Mouse (Mus musculus): ENCODE results near the gene Tesmin.

Tesmin gene

GRCm38 (mm10) chr19:3449248-3449647, 60.6 kb downstream of the Tesmin start:
- no peak for DNase-seq

- no peak for DNase-seq
These were observed 62.1 kb downstream of the Tesmin start for GRCm38 (mm10) chr19:3450714-3451113.

GRCm38 (mm10) chr19:3451170-3451569, 62.5 kb downstream of the Tesmin start:
- DNase-seq, result peak; percentile 46 to 65

- DNase-seq, result no peak
These were observed 63.0 kb downstream of the Tesmin start for GRCm38 (mm10) chr19:3451649-3452048.

All from cerebellum, postnatal 36 days (tissue).